Mouse (Mus musculus): ENCODE results near the gene Nt5dc2. TPM values are rescaled to one million over a fixed set of nuclear protein-coding genes. Genes with fewer than 3 reads are reported as not detected.

Gene Nt5dc2
- polyA plus RNA-seq, 1 experiment, result 13.0 TPM

DNA sequence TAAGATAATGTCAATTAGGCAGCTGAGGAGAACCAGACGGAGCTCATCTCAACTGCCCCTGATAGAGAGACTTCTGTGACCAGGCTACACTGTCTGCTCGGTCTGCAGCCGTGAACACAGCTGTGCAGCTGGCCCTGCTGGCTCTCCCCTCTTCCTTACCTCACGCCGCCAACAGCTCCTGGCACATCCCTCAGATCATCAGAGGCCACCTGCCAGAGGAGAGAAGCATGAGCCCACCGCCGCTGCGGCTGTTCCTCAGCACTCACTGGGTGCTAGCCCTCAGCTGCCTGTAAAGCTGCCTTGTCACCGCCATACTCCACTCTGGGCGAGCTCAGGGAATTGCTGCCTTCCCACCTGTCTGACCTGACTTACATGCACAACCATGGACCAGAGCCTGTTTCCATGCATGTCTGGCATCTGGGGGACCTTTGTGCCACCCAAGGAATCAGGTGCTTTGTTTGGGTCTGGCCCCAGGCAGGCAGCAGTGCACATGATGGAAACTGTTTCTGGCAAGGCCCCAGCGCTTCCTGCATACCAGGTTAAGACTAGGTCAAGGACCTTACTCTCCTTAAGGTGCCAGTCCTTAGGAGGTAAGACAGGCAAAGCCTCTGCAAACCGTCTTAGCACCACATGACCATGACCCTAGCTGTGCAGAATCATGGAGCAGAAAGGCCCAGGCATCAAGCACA, 49.0 kb downstream of the Nt5dc2 start:
- TF ChIP-seq CTCF (IDR thresholded peaks at IDR 0.05; ENCODE audit: extremely low read depth, insufficient read length, insufficient replicate concordance, low read depth, low read length), result no peak
- TF ChIP-seq POLR2A (IDR thresholded peaks at IDR 0.05; ENCODE audit: low read depth, low read length), result no peak
- H3K27me3 ChIP-seq (ENCODE audit: control insufficient read depth, insufficient read depth, low read length), result no peaks in the 10 kb centered on the region
- H3K27ac ChIP-seq (ENCODE audit: insufficient read depth, low read depth, low read length), result no peak overlapping the region
- H3K36me3 ChIP-seq (ENCODE audit: control insufficient read depth, insufficient read depth, low read length), result peaks cover 69% of the 10 kb centered on the region
- WGBS, result 92% methylated on average over 12 of the region's 12 CpGs
- no peak overlapping the region for H3K4me3 ChIP-seq (ENCODE audit: low read depth, low read length)
- H3K4me1 ChIP-seq (ENCODE audit: control insufficient read depth, insufficient read depth, insufficient read length, low read length), result peaks cover 7% of the 10 kb centered on the region

DNA sequence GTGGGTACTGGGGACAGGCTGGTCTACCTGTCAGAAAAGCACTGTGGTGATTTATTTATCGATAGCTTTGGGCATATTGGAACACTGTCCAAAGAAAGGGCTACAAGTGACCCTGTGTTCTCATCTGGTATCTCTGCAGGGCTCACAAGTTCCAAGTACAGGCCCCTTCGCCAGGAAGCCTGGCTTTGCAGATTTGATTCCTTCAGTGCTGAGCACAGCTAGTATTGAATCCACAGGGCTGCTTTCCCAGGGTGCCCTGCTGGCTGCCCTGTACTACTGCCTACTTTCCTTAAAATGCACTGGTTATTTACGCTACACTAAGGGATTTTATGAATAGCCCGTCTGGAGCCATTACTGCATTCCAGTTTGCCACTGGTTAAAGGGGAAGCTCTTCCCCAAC, 50.7 kb downstream of the Nt5dc2 start:
- Histone ChIP-seq H3K4me1 (ENCODE audit: control insufficient read depth, insufficient read depth, insufficient read length, low read length) (peaks cover 7% of the 10 kb centered on the region), H3K36me3 (ENCODE audit: control insufficient read depth, insufficient read depth, low read length) (peaks cover 64% of the 10 kb centered on the region), H3K27ac (ENCODE audit: insufficient read depth, low read depth, low read length) (no peak overlapping the region), H3K27me3 (ENCODE audit: control insufficient read depth, insufficient read depth, low read length) (no peaks in the 10 kb centered on the region), H3K4me3 (ENCODE audit: low read depth, low read length) (no peak overlapping the region)
- no peak for TF ChIP-seq POLR2A (IDR thresholded peaks at IDR 0.05; ENCODE audit: low read depth, low read length)
- WGBS, result 88% methylated on average over 4 of the region's 4 CpGs

DNA sequence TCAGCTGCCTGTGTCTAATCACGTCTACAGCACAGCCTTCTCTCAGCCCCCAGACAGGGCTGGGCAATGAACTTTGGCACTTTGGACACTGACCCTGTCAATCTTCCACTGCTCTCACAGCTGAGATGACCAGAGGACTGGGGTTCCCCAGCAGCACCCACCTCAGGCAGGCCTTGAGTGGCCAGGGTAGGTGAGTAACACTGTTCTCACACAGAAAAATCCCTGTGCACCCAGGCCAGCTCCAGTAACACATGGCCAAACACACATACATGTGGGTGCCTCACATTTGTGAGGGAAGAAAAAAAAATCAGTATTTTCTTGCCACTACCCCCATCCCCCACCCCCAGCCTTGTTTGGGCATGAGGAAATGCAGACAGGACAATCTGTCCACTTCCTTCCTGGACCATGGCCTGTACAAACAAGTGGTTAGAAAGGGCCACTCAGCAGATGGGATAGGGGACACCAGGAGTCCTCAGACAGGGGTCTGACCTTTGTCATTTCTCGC, 52.0 kb downstream of the Nt5dc2 start:
- peaks cover 62% of the 10 kb centered on the region for H3K36me3 ChIP-seq (ENCODE audit: control insufficient read depth, insufficient read depth, low read length)
- H3K27me3 ChIP-seq (ENCODE audit: control insufficient read depth, insufficient read depth, low read length), result no peaks in the 10 kb centered on the region
- H3K4me3 ChIP-seq (ENCODE audit: low read depth, low read length), result no peak overlapping the region
- no peak overlapping the region for H3K27ac ChIP-seq (ENCODE audit: insufficient read depth, low read depth, low read length)
- 54% methylated on average over 2 of the region's 2 CpGs for WGBS
- peaks cover 7% of the 10 kb centered on the region for H3K4me1 ChIP-seq (ENCODE audit: control insufficient read depth, insufficient read depth, insufficient read length, low read length)
- TF ChIP-seq POLR2A (IDR thresholded peaks at IDR 0.05; ENCODE audit: low read depth, low read length) (no peak), CTCF (IDR thresholded peaks at IDR 0.05; ENCODE audit: extremely low read depth, insufficient read length, insufficient replicate concordance, low read depth, low read length) (no peak)

DNA sequence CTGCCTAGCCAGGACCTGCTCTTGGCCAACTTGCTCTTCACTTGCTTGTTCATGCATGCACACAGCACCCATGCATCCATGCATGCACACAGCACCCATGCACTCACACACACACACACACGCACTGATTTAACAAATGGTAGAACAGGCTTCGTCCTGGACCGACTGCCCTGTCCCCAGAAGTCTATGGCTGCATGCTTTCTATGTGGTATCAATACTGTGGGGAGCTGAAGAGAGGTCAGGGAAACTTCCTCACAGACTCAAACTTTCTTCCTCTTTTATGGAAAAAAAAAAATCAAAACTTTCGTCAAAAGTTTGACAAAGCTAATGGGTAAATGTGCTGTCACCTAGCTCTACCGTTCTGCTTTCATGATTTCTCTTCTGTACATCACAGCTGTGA, 52.7 kb downstream of the Nt5dc2 start:
- Histone ChIP-seq H3K4me1 (ENCODE audit: control insufficient read depth, insufficient read depth, insufficient read length, low read length) (peaks cover 7% of the 10 kb centered on the region), H3K36me3 (ENCODE audit: control insufficient read depth, insufficient read depth, low read length) (peaks cover 62% of the 10 kb centered on the region), H3K27me3 (ENCODE audit: control insufficient read depth, insufficient read depth, low read length) (no peaks in the 10 kb centered on the region), H3K4me3 (ENCODE audit: low read depth, low read length) (no peak overlapping the region), H3K27ac (ENCODE audit: insufficient read depth, low read depth, low read length) (0 out of 2 replicates have a peak overlapping the region, but pooled peaks have one; percentile 3)
- TF ChIP-seq POLR2A (IDR thresholded peaks at IDR 0.05; ENCODE audit: low read depth, low read length), result no peak
- no peak for TF ChIP-seq CTCF (IDR thresholded peaks at IDR 0.05; ENCODE audit: extremely low read depth, insufficient read length, insufficient replicate concordance, low read depth, low read length)
- 80% methylated on average over 5 of the region's 5 CpGs for WGBS

DNA sequence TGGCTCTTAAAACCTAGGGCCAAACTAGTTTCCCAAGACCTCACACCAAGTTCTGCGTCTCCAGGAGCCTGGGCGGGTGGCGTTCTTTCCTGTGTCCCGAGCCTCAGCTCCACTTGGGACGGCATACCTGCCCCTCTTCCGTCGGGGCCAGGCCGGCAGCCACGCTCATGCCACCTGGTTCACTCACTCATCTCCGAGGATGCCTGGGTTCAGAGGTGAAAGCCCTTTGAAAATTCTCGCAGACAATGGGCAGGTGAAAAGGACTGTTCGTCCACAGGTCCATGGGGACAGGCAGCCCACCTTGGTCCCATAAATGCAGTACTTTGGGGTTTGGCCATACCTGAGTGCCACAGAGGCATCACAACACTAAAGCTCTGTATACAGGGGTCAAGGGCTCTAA, 53.3 kb downstream of the Nt5dc2 start:
- Histone ChIP-seq H3K4me1 (ENCODE audit: control insufficient read depth, insufficient read depth, insufficient read length, low read length) (peaks cover 7% of the 10 kb centered on the region), H3K27ac (ENCODE audit: insufficient read depth, low read depth, low read length) (no peak overlapping the region), H3K4me3 (ENCODE audit: low read depth, low read length) (no peak overlapping the region), H3K36me3 (ENCODE audit: control insufficient read depth, insufficient read depth, low read length) (peaks cover 68% of the 10 kb centered on the region), H3K27me3 (ENCODE audit: control insufficient read depth, insufficient read depth, low read length) (no peaks in the 10 kb centered on the region)
- TF ChIP-seq CTCF (IDR thresholded peaks at IDR 0.05; ENCODE audit: extremely low read depth, insufficient read length, insufficient replicate concordance, low read depth, low read length) (no peak), POLR2A (IDR thresholded peaks at IDR 0.05; ENCODE audit: low read depth, low read length) (no peak)
- WGBS, result 92% methylated on average over 12 of the region's 12 CpGs

DNA sequence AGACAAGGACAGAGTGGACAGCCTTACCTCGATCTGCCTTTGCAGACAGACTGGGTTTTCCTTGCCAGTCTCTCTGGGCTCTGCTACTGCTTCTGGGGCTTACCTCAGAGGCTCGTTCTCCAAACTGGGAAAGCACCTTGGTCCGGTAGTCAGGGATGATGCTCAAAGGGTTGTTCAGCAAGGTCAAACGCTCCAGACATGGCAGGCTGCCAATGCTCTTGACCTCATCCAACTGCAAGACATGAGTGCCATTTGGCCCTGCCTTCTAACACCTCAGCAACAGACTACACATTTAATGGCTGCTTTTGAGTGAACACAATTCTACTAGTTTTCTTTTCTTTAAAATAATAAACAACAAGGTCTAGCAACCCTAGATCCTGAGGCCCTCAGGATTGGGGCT, 55.8 kb downstream of the Nt5dc2 start:
- Histone ChIP-seq H3K27me3 (ENCODE audit: control insufficient read depth, insufficient read depth, low read length) (no peaks in the 10 kb centered on the region), H3K27ac (ENCODE audit: insufficient read depth, low read depth, low read length) (no peak overlapping the region), H3K36me3 (ENCODE audit: control insufficient read depth, insufficient read depth, low read length) (peaks cover 73% of the 10 kb centered on the region), H3K4me1 (ENCODE audit: control insufficient read depth, insufficient read depth, insufficient read length, low read length) (peaks cover 7% of the 10 kb centered on the region), H3K4me3 (ENCODE audit: low read depth, low read length) (no peak overlapping the region)
- 57% methylated on average over 4 of the region's 4 CpGs for WGBS
- TF ChIP-seq CTCF (IDR thresholded peaks at IDR 0.05; ENCODE audit: extremely low read depth, insufficient read length, insufficient replicate concordance, low read depth, low read length) (no peak), POLR2A (IDR thresholded peaks at IDR 0.05; ENCODE audit: low read depth, low read length) (no peak)

Other genes starting within 250 kb of the Nt5dc2 start
- 3.8 TPM in 1 of 2 replicates, not detected in the other for gene Itih4, start 244.6 kb upstream of the Nt5dc2 start, polyA plus RNA-seq (2012; rRNA removed)
- 0.11 and 0.49 TPM in 2 replicates for gene Itih3, start 207.3 kb upstream of the Nt5dc2 start, polyA plus RNA-seq (2012; rRNA removed)
- gene Itih1, start 187.8 kb upstream of the Nt5dc2 start, polyA plus RNA-seq (2012; rRNA removed), result not detected in 2 replicates
- 0.63 and 1.3 TPM in 2 replicates for gene Nek4, start 179.7 kb upstream of the Nt5dc2 start, polyA plus RNA-seq (2012; rRNA removed)
- gene Glt8d1, start 129.7 kb upstream of the Nt5dc2 start, polyA plus RNA-seq (2012; rRNA removed), result 2.6 and 4.1 TPM in 2 replicates
- 39.4 and 64.5 TPM in 2 replicates for gene Spcs1, start 129.4 kb upstream of the Nt5dc2 start, polyA plus RNA-seq (2012; rRNA removed)
- 3.8 and 6.8 TPM in 2 replicates for gene Pbrm1, start 111.9 kb upstream of the Nt5dc2 start, polyA plus RNA-seq (2012; rRNA removed)
- gene Gnl3, start 111.9 kb upstream of the Nt5dc2 start, polyA plus RNA-seq (2012; rRNA removed), result 3.3 and 5.5 TPM in 2 replicates
- gene Smim4, start 2.1 kb upstream of the Nt5dc2 start, polyA plus RNA-seq (2012; rRNA removed), result 22.8 and 37.3 TPM in 2 replicates
- gene Stab1, start 37.6 kb downstream of the Nt5dc2 start, polyA plus RNA-seq (2012; rRNA removed), result 31.3 and 65.4 TPM in 2 replicates
- 0.34 TPM in 1 of 2 replicates, not detected in the other for gene Tnnc1, start 77.3 kb downstream of the Nt5dc2 start, polyA plus RNA-seq (2012; rRNA removed)
- 120 and 157 TPM in 2 replicates for gene Nisch, start 85.9 kb downstream of the Nt5dc2 start, polyA plus RNA-seq (2012; rRNA removed)
- gene Sema3g, start 86.8 kb downstream of the Nt5dc2 start, polyA plus RNA-seq (2012; rRNA removed), result 1.5 and 2.1 TPM in 2 replicates
- 1.3 and 2.3 TPM in 2 replicates for gene Phf7, start 120.3 kb downstream of the Nt5dc2 start, polyA plus RNA-seq (2012; rRNA removed)
- 16.7 and 30.0 TPM in 2 replicates for gene Bap1, start 120.4 kb downstream of the Nt5dc2 start, polyA plus RNA-seq (2012; rRNA removed)
- gene Dnah1, start 192.8 kb downstream of the Nt5dc2 start, polyA plus RNA-seq (2012; rRNA removed), result 0.08 TPM in 2 replicates
- gene Capn7, start 205.6 kb downstream of the Nt5dc2 start, polyA plus RNA-seq (2012; rRNA removed), result 3.3 and 5.8 TPM in 2 replicates